Mouse (Mus musculus) embryonic facial prominence, embryonic 10.5 days (tissue): ENCODE data around the gene Atp1a2. TPM values are rescaled to one million over a fixed set of nuclear protein-coding genes. Genes with fewer than 3 reads are reported as not detected.
A peak's percentile ranks its signal among the peaks of the same experiment; 100 is the strongest.

Experiments
- DNase-seq: peaks from one replicate; pipeline ENCODE4 v3.0.0-alpha.2; 2017; ENCODE audit warnings: low spot score
- H3K27ac ChIP-seq: fragments of 300-500 bp; sonication (generic); replicated peaks from 2 replicates; pipeline ENCODE4 v1.5.1; 2016; ENCODE audit warnings: mild to moderate bottlenecking
- H3K27me3 ChIP-seq: fragments of 300-500 bp; sonication (generic); replicated peaks from 2 replicates; pipeline ENCODE4 v1.6.1; 2016; ENCODE audit warnings: low read depth, mild to moderate bottlenecking; ENCODE audit not compliant: poor library complexity, severe bottlenecking
- H3K36me3 ChIP-seq: fragments of 300-500 bp; sonication (generic); replicated peaks from 2 replicates; pipeline ENCODE4 v1.6.1; 2016; ENCODE audit warnings: mild to moderate bottlenecking, moderate library complexity
- H3K4me1 ChIP-seq: fragments of 300-500 bp; sonication (generic); 2 replicates; pipeline ENCODE4 v1.6.1; 2016
- H3K4me3 ChIP-seq: fragments of 300-500 bp; sonication (generic); 2 replicates; pipeline ENCODE4 v1.5.1; 2016; ENCODE audit warnings: mild to moderate bottlenecking, moderate library complexity
- H3K9me3 ChIP-seq: fragments of 300-500 bp; sonication (generic); 2 replicates; pipeline ENCODE4 v1.6.1; 2016; ENCODE audit warnings: mild to moderate bottlenecking
- WGBS: fragments of 180-500 bp; shearing (Covaris S2); methylation state at CpG from one replicate; pipeline ENCODE4 v1.1.7; 2016; 5-methylcytosine and 5-hydroxymethylcytosine counted together
- polyA plus RNA-seq: library from polyadenylated mRNA; unstranded; fragments of >200 nt; fragmentation: Nextera tagmentation; extraction: Ambion mirVana; gene quantifications from 2 replicates; pipeline ENCODE4 v1.2.1, GENCODE M21; 2016

Atp1a2 gene
- polyA plus RNA-seq, 1 experiment from 2014 or later: 1.4 TPM

- H3K4me3 ChIP-seq: peak overlapping the region; percentile 50
- no peaks in the 10 kb centered on the region for H3K9me3 ChIP-seq
- DNase-seq: peak; percentile 95
- H3K27me3 ChIP-seq: peaks cover 29% of the 10 kb centered on the region
- H3K27ac ChIP-seq: peak overlapping the region; percentile 92
- 6% methylated on average over 14 of the region's 14 CpGs for WGBS
- H3K4me1 ChIP-seq: peaks cover 69% of the 10 kb centered on the region
- no peaks in the 10 kb centered on the region for H3K36me3 ChIP-seq
Observed at GRCm38 (mm10) chr1:172309699-172310398, 12.0 kb upstream of the Atp1a2 start.

DNA sequence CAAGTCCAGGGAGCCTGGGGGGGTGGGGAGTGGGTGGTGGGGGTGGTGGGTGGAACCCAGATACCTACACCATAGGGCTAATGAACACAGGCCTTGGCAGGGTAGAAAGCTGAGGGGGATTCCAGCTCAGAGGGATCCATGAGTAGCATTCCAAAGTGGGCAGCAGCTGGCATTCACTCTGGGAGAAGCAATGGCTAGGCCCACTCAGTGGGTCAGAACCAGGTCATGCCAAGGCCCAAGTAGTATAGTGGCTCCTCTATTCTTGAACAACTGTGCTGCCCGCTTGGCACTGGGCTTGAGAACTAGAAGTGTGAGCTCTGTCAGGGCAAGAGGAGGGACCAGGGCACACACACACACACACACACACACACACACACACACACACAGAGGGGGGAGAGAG, 10.5 kb upstream of the Atp1a2 start:
- no peaks in the 10 kb centered on the region for H3K9me3 ChIP-seq
- H3K27ac ChIP-seq: peak overlapping the region; percentile 51
- 95% methylated on average over 1 of the region's 1 CpGs for WGBS
- peaks cover 16% of the 10 kb centered on the region for H3K27me3 ChIP-seq
- no peak overlapping the region for H3K4me3 ChIP-seq
- peaks cover 63% of the 10 kb centered on the region for H3K4me1 ChIP-seq
- DNase-seq: no peak
- H3K36me3 ChIP-seq: no peaks in the 10 kb centered on the region

DNA sequence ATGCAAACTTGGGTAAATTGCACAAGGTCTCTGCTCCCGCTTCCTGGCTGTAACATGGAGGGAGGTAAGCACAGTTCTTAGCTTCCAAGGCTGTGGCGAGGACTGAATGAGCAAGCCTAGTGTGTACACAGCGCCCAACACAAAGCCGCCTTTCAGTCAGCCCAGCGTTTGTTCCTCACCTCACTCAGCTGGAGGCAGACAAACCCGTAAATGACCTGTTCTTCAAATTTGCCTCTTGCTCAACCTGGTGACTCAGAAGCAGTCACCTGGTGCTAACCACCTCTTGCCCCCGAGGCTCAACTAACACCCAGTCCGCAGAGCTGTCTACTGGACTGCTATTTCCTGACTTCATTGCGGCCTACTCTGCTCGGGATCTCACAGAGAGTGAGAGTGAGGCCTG, 10.1 kb upstream of the Atp1a2 start:
- Histone ChIP-seq H3K4me3 (no peak overlapping the region), H3K4me1 (peaks cover 63% of the 10 kb centered on the region), H3K27ac (peak overlapping the region; percentile 51), H3K36me3 (no peaks in the 10 kb centered on the region), H3K27me3 (peaks cover 11% of the 10 kb centered on the region), H3K9me3 (no peaks in the 10 kb centered on the region)
- no peak for DNase-seq
- 60% methylated on average over 10 of the region's 10 CpGs for WGBS

DNA sequence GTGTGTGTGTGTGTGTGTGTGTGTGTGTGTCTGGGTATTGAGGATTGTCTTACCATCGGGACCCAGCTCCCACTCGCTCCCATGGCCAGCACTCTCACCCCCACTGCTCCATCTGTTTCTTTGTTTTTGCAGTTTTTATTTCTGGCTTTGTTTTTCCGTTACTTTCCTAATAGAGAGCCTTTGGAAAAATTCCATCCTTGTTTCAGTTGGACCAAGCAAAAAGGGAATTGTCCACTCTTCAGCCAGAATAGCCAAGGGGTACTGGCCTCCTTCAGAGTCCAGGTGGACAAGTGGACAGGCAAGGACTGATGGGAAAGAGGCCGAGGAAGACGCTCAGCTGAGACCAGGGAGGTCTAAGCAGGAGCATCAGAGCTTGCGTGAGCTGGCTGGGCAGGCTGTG, 9.0 kb upstream of the Atp1a2 start:
- Histone ChIP-seq H3K4me1 (peaks cover 63% of the 10 kb centered on the region), H3K27ac (peak overlapping the region; percentile 48; the same call in 1 of the 2 replicates)

DNA sequence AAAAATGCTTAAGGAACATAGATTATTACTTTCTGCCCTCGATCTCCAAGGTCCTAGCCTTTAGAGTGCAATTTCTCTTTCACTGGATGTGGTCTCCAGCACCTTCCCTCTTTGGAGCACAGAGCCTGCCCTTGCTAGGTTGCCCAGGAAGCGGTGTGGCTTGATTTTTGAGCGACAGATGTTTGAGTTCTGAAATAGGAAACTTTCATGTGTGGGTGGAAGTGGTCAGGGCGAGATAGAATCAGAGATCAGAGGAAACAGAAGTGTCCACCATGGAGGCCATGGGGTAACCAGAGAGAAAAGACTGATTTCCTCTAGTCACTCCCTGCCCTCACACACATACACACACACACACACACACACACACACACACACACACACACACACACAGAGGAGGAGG, 8.3 kb upstream of the Atp1a2 start:
- H3K36me3 ChIP-seq: no peaks in the 10 kb centered on the region

More for the DNA sequence above, 9.0 kb upstream of the Atp1a2 start:
- Histone ChIP-seq H3K4me3 (no peak overlapping the region), H3K9me3 (no peaks in the 10 kb centered on the region), H3K27me3 (peaks cover 9% of the 10 kb centered on the region; the same call in 1 of the 2 replicates), H3K36me3 (no peaks in the 10 kb centered on the region)
- DNase-seq: no peak
- 82% methylated on average over 6 of the region's 6 CpGs for WGBS

GRCm38 (mm10) chr1:172305635-172306034, 7.8 kb upstream of the Atp1a2 start:
- no peak for DNase-seq
- 85% methylated on average over 3 of the region's 3 CpGs for WGBS
- peaks cover 65% of the 10 kb centered on the region for H3K4me1 ChIP-seq
- H3K36me3 ChIP-seq: no peaks in the 10 kb centered on the region
- H3K27ac ChIP-seq: no peak overlapping the region; the same call in 1 of the 2 replicates
- H3K27me3 ChIP-seq: 0 out of 2 replicates have a peak, but pooled peaks cover 4% of the 10 kb centered on the region
- no peaks in the 10 kb centered on the region for H3K9me3 ChIP-seq
- H3K4me3 ChIP-seq: no peak overlapping the region

More for the DNA sequence above, 8.3 kb upstream of the Atp1a2 start:
- H3K9me3 ChIP-seq: no peaks in the 10 kb centered on the region
- DNase-seq: no peak
- H3K4me3 ChIP-seq: no peak overlapping the region
- peaks cover 7% of the 10 kb centered on the region; the same call in 1 of the 2 replicates for H3K27me3 ChIP-seq
- no peak overlapping the region for H3K27ac ChIP-seq
- peaks cover 63% of the 10 kb centered on the region for H3K4me1 ChIP-seq
- WGBS: 82% methylated on average over 4 of the region's 4 CpGs

- H3K27me3 ChIP-seq: peaks cover 7% of the 10 kb centered on the region; the same call in 1 of the 2 replicates
- H3K36me3 ChIP-seq: no peaks in the 10 kb centered on the region
- 92% methylated on average over 2 of the region's 2 CpGs for WGBS
- no peaks in the 10 kb centered on the region for H3K9me3 ChIP-seq
- no peak for DNase-seq
- no peak overlapping the region for H3K4me3 ChIP-seq
- no peak overlapping the region for H3K27ac ChIP-seq
- H3K4me1 ChIP-seq: peaks cover 67% of the 10 kb centered on the region
Observed at GRCm38 (mm10) chr1:172305153-172305552, 7.3 kb upstream of the Atp1a2 start.

- Histone ChIP-seq H3K9me3 (no peaks in the 10 kb centered on the region), H3K4me3 (no peak overlapping the region), H3K27ac (no peak overlapping the region), H3K36me3 (no peaks in the 10 kb centered on the region), H3K27me3 (peaks cover 14% of the 10 kb centered on the region; the same call in 1 of the 2 replicates), H3K4me1 (peaks cover 67% of the 10 kb centered on the region)
- no peak for DNase-seq
- 79% methylated on average over 6 of the region's 6 CpGs for WGBS
Observed at GRCm38 (mm10) chr1:172304443-172304842, 6.6 kb upstream of the Atp1a2 start.

DNA sequence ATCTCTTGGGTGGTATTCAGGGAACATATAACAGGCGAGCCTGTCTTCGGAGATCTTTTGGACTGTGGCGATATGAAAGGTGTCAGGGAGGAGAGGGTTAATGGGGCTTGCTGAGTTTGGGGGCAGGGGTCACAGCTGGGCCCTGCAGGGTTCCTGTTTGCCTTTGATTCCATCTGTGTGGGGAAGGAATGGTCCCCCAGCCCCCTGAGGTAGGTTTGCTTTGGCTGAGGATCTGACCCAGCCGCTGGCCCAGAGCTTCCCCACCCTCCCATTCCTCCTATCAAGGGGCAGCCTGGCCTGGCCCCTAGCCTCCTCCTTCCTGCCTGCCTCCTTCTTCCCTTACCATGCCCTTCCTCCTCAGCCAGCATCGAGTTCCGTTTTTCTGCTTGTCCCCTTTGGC, 5.0 kb upstream of the Atp1a2 start:
- DNase-seq: peak; percentile 75
- H3K27ac ChIP-seq: peak overlapping the region; percentile 64
- H3K4me1 ChIP-seq: peaks cover 70% of the 10 kb centered on the region
- 0 out of 2 replicates have a peak overlapping the region, but pooled peaks have one; percentile 2 for H3K4me3 ChIP-seq
- H3K27me3 ChIP-seq: peaks cover 30% of the 10 kb centered on the region
- no peaks in the 10 kb centered on the region for H3K36me3 ChIP-seq
- H3K9me3 ChIP-seq: no peaks in the 10 kb centered on the region
- 6% methylated on average over 6 of the region's 6 CpGs for WGBS

DNA sequence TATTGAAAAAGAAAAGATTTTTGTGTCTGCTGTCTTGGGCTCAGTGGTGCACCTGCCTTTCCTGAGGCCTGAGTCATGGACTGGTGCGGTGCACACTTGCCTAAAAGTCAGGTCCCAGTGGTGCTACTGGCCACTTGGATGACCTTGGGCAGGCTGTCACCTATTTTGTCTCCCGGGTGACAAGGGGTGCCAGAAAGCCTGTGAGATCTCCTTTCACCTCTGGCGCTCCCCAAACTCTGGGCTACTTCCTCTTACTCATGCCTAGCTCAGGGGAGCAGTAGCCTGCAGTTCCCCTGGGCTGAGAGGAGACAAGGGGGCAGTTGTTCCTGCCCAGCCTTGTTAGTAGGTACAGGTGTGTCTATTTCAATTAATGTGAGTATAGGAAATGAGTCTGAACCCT, 4.4 kb upstream of the Atp1a2 start:
- H3K4me1 ChIP-seq: peaks cover 73% of the 10 kb centered on the region
- 47% methylated on average over 3 of the region's 3 CpGs for WGBS
- peak overlapping the region; percentile 64; the same call in 1 of the 2 replicates for H3K27ac ChIP-seq
- no peaks in the 10 kb centered on the region for H3K9me3 ChIP-seq
- H3K27me3 ChIP-seq: peaks cover 33% of the 10 kb centered on the region
- no peaks in the 10 kb centered on the region for H3K36me3 ChIP-seq
- DNase-seq: no peak
- 0 out of 2 replicates have a peak overlapping the region, but pooled peaks have one; percentile 2 for H3K4me3 ChIP-seq

DNA sequence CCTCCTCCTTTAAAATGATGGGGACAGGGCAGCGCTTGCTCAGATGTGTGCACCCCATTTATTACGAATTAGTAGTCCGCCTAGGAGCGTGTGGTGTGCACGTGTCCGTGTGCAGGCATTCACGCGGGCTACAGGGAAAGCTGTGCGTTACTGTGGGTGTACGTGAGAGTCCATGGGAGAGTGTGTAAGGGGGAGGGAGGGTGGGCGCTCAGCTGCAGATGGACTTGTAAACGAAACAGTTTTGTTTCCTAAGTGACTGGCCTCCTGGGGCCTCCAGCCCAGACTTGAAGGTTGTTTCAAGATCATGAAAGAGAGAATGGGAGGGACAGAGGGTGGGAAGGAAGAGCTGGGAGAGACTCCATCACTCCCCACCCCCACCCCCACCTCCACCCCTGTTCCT, 3.3 kb upstream of the Atp1a2 start:
- Histone ChIP-seq H3K4me1 (peaks cover 81% of the 10 kb centered on the region), H3K4me3 (no peak overlapping the region), H3K9me3 (no peaks in the 10 kb centered on the region), H3K27ac (peak overlapping the region; percentile 49; the same call in 1 of the 2 replicates), H3K36me3 (no peaks in the 10 kb centered on the region), H3K27me3 (peaks cover 44% of the 10 kb centered on the region)
- 48% methylated on average over 12 of the region's 12 CpGs for WGBS
- peak; percentile 13 for DNase-seq

- peaks cover 48% of the 10 kb centered on the region for H3K27me3 ChIP-seq
- WGBS: 64% methylated on average over 5 of the region's 5 CpGs
- H3K36me3 ChIP-seq: no peaks in the 10 kb centered on the region
- no peak overlapping the region for H3K4me3 ChIP-seq
- H3K4me1 ChIP-seq: peaks cover 89% of the 10 kb centered on the region
- DNase-seq: peak; percentile 19
- no peaks in the 10 kb centered on the region for H3K9me3 ChIP-seq
- 0 out of 2 replicates have a peak overlapping the region, but pooled peaks have one; percentile 49 for H3K27ac ChIP-seq
Observed at GRCm38 (mm10) chr1:172300247-172300646, 2.4 kb upstream of the Atp1a2 start.

DNA sequence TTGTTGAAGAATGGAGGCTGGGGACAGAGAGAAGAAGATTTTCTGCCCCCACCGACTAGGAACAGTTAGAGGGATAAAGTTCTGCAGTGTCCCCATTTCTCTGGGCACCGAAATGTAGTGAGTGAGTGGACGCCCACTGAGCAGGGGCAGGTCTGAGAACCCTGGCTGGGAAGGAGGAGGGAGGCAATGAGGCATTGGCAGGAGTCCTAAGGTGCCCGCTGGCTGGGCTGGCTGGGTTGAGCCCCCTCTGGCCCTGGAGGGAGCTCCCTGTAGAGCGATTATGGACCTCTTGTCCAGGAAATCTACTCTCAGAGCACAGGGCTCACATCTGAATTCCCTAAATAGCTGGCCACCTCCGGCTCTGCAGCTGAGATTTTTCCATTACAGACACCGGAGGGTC, 1.7 kb upstream of the Atp1a2 start:
- Histone ChIP-seq H3K27ac (no peak overlapping the region; the same call in 1 of the 2 replicates), H3K36me3 (no peaks in the 10 kb centered on the region), H3K9me3 (no peaks in the 10 kb centered on the region), H3K4me1 (peaks cover 88% of the 10 kb centered on the region), H3K4me3 (no peak overlapping the region), H3K27me3 (peaks cover 48% of the 10 kb centered on the region)
- WGBS: 52% methylated on average over 7 of the region's 7 CpGs
- no peak for DNase-seq
